Mouse (Mus musculus): ENCODE data around the gene 1700020N01Rik. TPM values are rescaled to one million over a fixed set of nuclear protein-coding genes. Genes with fewer than 3 reads are reported as not detected.

The 1700020N01Rik gene
- polyA plus RNA-seq, 2 experiments: not detected

DNA sequence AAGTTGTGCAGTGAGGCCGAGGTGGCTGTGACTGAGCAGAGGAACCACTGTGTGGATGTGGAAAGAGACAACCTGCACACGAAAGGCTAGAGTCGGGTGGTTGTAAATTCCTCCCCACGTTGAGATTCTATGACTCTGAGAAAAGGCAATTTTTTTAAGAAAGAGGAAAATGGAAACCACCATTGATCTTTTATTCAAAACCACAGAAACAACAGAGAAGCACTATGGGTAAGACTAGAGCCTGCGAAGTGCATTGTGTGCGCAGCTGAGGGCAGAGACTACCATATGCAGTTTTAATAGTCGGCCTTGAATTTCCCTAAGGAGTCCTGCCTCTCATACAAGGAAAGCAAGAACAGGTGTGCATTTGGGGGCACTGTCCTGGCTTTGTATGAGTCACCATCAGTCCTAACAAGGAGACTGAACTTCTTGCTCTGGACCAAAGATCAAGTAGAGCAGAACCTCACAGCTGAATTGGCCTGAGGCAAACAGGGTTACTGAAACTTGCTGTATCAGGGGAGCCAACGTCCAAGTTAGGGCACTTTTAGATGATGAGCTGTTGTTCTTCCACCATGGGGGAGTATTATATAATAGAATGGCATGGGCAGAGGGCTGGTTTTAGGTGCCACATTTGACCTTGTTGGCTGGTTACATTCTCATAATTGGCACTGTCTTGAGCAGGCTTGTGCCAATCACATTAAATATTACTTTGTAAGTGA is 39.8 kb upstream of the 1700020N01Rik start:
- TF ChIP-seq EP300 (IDR thresholded peaks at IDR 0.05; ENCODE audit: low read depth) (no peak), CTCF (IDR thresholded peaks at IDR 0.05; ENCODE audit: low read depth) (no peak)
- Histone ChIP-seq H3K9me3 (ENCODE audit: control insufficient read depth, low read length) (no peaks in the 10 kb centered on the region), H3K27me3 (ENCODE audit: control insufficient read depth, insufficient read depth, low read length) (no peaks in the 10 kb centered on the region), H3K4me2 (ENCODE audit: low read depth) (no peak overlapping the region), H3K27ac (no peak overlapping the region), H3K4me1 (replicated peaks; ENCODE audit: control insufficient read depth in 2 of 2, insufficient read depth in 2 of 2, low read length in 1 of 2) (no peaks in the 10 kb centered on the region), H3K9ac (replicated peaks) (no peak overlapping the region), H3K36me3 (replicated peaks; ENCODE audit: control insufficient read depth, insufficient read depth, low read depth) (no peaks in the 10 kb centered on the region), H3K4me3 (ENCODE audit: insufficient read depth in 1 of 2, low read depth in 2 of 2, low read length in 2 of 2) (no peak overlapping the region)
- ATAC-seq (ENCODE audit: insufficient read depth) (no peak), DNase-seq (ENCODE audit: low read depth in 3 of 3, low spot score in 3 of 3) (no peak)
- 67% methylated on average over 8 of the region's 8 CpGs for WGBS (ENCODE audit: insufficient replicate concordance)

DNA sequence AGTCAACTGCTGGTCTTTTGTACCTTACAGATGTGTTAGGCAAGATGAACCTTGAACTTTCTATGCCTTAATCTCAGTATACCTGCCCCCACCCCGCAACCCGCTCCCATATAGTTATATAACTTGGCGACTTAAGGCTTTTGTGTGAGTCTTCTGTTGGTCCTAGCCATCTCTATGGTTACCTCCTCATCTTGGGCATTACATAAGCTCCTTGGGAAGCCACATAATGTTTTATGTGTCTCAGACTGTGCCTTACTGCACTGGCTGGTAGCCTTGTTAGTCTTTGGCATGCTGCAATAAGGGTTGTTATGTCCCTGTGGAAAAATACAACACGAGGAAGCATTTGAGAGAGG is 39.3 kb upstream of the 1700020N01Rik start:
- H3K9me3 ChIP-seq (ENCODE audit: control insufficient read depth, low read length): no peaks in the 10 kb centered on the region
- ATAC-seq (ENCODE audit: insufficient read depth) (no peak), DNase-seq (ENCODE audit: low read depth in 3 of 3, low spot score in 3 of 3) (no peak)
- WGBS (ENCODE audit: insufficient replicate concordance): 67% methylated on average over 4 of the region's 4 CpGs
- no peak overlapping the region for H3K4me3 ChIP-seq (ENCODE audit: insufficient read depth in 1 of 2, low read depth in 2 of 2, low read length in 2 of 2)
- H3K36me3 ChIP-seq (replicated peaks; ENCODE audit: control insufficient read depth, insufficient read depth, low read depth): no peaks in the 10 kb centered on the region
- no peak overlapping the region for H3K9ac ChIP-seq (replicated peaks)
- H3K4me2 ChIP-seq (ENCODE audit: low read depth): no peak overlapping the region
- H3K4me1 ChIP-seq (replicated peaks; ENCODE audit: control insufficient read depth in 2 of 2, insufficient read depth in 2 of 2, low read length in 1 of 2): no peaks in the 10 kb centered on the region
- H3K27ac ChIP-seq: no peak overlapping the region
- TF ChIP-seq EP300 (IDR thresholded peaks at IDR 0.05; ENCODE audit: low read depth) (no peak), CTCF (IDR thresholded peaks at IDR 0.05; ENCODE audit: low read depth) (no peak)
- no peaks in the 10 kb centered on the region for H3K27me3 ChIP-seq (ENCODE audit: control insufficient read depth, insufficient read depth, low read length)

DNA sequence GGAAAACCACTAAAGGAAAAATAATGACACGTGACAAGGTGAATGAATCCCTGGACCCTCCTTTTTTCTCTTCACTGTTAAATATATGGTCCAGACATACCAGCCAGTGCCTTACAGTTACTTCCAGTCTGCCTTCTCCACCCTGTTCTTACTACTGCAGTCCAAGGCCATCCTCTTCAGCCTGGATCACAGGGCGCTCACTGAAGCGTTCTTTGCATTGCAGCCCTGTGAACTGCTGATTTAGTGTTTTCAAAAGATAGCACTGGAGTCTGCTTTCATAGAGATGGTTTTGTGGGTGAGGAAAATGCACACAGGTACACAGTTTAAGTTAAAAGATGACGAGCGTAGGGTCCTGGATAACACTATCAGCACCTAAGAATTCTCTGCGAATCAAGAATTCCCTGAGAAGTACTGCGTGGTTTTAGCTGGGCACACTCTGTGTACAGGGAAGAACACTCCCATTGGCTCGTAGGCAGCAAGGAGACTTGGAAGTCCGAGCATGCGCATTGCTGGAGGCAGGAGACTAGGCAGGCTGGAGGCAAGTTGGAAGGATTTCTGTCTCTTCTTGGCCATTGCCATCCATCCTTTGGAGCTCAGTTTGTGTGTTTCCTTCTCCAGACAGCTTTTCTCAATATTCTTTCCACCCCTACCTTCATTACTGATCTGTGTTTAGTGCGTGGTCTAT is 37.9 kb upstream of the 1700020N01Rik start:
- no peaks in the 10 kb centered on the region for H3K9me3 ChIP-seq (ENCODE audit: control insufficient read depth, low read length)
- H3K36me3 ChIP-seq (replicated peaks; ENCODE audit: control insufficient read depth, insufficient read depth, low read depth): no peaks in the 10 kb centered on the region
- H3K4me1 ChIP-seq (replicated peaks; ENCODE audit: control insufficient read depth in 2 of 2, insufficient read depth in 2 of 2, low read length in 1 of 2): no peaks in the 10 kb centered on the region
- H3K4me3 ChIP-seq (ENCODE audit: insufficient read depth in 1 of 2, low read depth in 2 of 2, low read length in 2 of 2): no peak overlapping the region
- ATAC-seq (ENCODE audit: insufficient read depth): no peak
- H3K27ac ChIP-seq: no peak overlapping the region
- no peaks in the 10 kb centered on the region for H3K27me3 ChIP-seq (ENCODE audit: control insufficient read depth, insufficient read depth, low read length)
- no peak for DNase-seq (ENCODE audit: low read depth in 3 of 3, low spot score in 3 of 3)
- H3K4me2 ChIP-seq (ENCODE audit: low read depth): no peak overlapping the region
- 69% methylated on average over 11 of the region's 11 CpGs for WGBS (ENCODE audit: insufficient replicate concordance)
- no peak for TF ChIP-seq EP300 (IDR thresholded peaks at IDR 0.05; ENCODE audit: low read depth)
- TF ChIP-seq CTCF (IDR thresholded peaks at IDR 0.05; ENCODE audit: low read depth): no peak
- no peak overlapping the region for H3K9ac ChIP-seq (replicated peaks)

DNA sequence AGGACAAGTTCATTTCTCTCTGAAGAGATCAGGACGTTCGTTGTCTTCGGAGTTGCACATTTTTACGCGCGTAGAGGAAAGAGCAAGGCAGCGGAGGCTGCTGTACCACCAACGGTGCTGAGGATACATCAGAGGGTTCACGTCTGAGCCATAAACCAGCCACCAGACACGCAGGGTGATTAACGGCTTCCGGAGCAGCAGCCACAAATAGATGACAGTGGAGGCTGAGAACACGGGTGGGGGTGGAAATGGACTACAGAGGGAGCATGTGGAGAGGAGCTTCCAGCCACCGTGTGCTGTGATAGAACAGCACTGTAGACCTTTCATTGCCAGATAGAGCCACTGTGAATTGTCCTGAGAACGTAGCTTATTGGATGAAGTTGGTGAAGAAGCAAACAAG is 33.2 kb upstream of the 1700020N01Rik start:
- no peaks in the 10 kb centered on the region for H3K36me3 ChIP-seq (replicated peaks; ENCODE audit: control insufficient read depth, insufficient read depth, low read depth)
- ATAC-seq (ENCODE audit: insufficient read depth): no peak
- no peaks in the 10 kb centered on the region for H3K4me1 ChIP-seq (replicated peaks; ENCODE audit: control insufficient read depth in 2 of 2, insufficient read depth in 2 of 2, low read length in 1 of 2)
- H3K4me2 ChIP-seq (ENCODE audit: low read depth): no peak overlapping the region
- no peaks in the 10 kb centered on the region for H3K27me3 ChIP-seq (ENCODE audit: control insufficient read depth, insufficient read depth, low read length)
- WGBS (ENCODE audit: insufficient replicate concordance): 47% methylated on average over 15 of the region's 15 CpGs
- no peak for TF ChIP-seq CTCF (IDR thresholded peaks at IDR 0.05; ENCODE audit: low read depth)
- H3K4me3 ChIP-seq (ENCODE audit: insufficient read depth in 1 of 2, low read depth in 2 of 2, low read length in 2 of 2): no peak overlapping the region
- no peak overlapping the region for H3K9ac ChIP-seq (replicated peaks)
- DNase-seq (ENCODE audit: low read depth in 3 of 3, low spot score in 3 of 3): no peak
- no peaks in the 10 kb centered on the region for H3K9me3 ChIP-seq (ENCODE audit: control insufficient read depth, low read length)
- no peak overlapping the region for H3K27ac ChIP-seq

DNA sequence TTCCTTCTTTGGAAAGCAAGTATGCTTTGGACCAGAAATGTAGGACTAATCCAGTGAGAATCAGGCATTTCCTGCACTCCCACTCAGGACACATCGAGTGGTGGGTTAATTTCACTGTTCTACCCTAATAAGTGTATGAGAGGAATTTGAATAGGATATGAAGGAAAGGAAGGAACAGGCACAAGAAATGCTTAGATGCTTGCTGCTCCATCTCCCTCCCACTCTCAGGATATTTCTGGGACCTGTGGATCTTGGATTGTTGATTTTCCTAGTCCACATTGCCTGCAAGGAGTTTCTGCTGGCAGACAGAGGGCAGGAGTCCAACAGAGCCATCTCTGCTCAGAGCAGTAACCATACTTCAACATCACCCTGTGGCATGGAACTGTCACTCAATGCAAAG is 31.8 kb upstream of the 1700020N01Rik start:
- ATAC-seq (ENCODE audit: insufficient read depth): no peak
- TF ChIP-seq CTCF (IDR thresholded peaks at IDR 0.05; ENCODE audit: low read depth) (no peak), EP300 (IDR thresholded peaks at IDR 0.05; ENCODE audit: low read depth) (no peak)
- 48% methylated on average over 1 of the region's 1 CpGs for WGBS (ENCODE audit: insufficient replicate concordance)
- Histone ChIP-seq H3K4me2 (ENCODE audit: low read depth) (no peak overlapping the region), H3K36me3 (replicated peaks; ENCODE audit: control insufficient read depth, insufficient read depth, low read depth) (no peaks in the 10 kb centered on the region), H3K9me3 (ENCODE audit: control insufficient read depth, low read length) (no peaks in the 10 kb centered on the region), H3K4me3 (ENCODE audit: insufficient read depth in 1 of 2, low read depth in 2 of 2, low read length in 2 of 2) (no peak overlapping the region), H3K27me3 (ENCODE audit: control insufficient read depth, insufficient read depth, low read length) (no peaks in the 10 kb centered on the region), H3K27ac (no peak overlapping the region), H3K4me1 (replicated peaks; ENCODE audit: control insufficient read depth in 2 of 2, insufficient read depth in 2 of 2, low read length in 1 of 2) (no peaks in the 10 kb centered on the region; a peak in 1 of 4 replicates), H3K9ac (replicated peaks) (no peak overlapping the region)
- no peak for DNase-seq (ENCODE audit: low read depth in 3 of 3, low spot score in 3 of 3)

All from liver, embryonic 14.5 days (tissue).